Mouse (Mus musculus) forebrain, postnatal 0 days (tissue): ENCODE data around the gene Nkd1. TPM values are rescaled to one million over a fixed set of nuclear protein-coding genes. Genes with fewer than 3 reads are reported as not detected.

Experiments
- ATAC-seq: fragments of 200-750 bp; cut with Nextera tagmentation; 2 replicates; pipeline ENCODE4 v1.8.0; 2017; ENCODE audit warnings: mild to moderate bottlenecking, moderate library complexity
- DNase-seq: peaks from one replicate; pipeline ENCODE4 v3.0.0-alpha.2; 2015
- H3K27ac ChIP-seq: fragments of 300-500 bp; sonication (generic); 2 replicates; pipeline ENCODE4 v1.5.1; 2014; ENCODE audit warnings: low read depth, mild to moderate bottlenecking, antibody characterized with exemption, low read length, moderate library complexity, mixed read lengths
- H3K27me3 ChIP-seq: fragments of 300-500 bp; sonication (generic); 2 replicates; pipeline ENCODE4 v1.6.1; 2014; ENCODE audit warnings: mild to moderate bottlenecking, low read length, mixed read lengths; ENCODE audit not compliant: insufficient read depth
- H3K36me3 ChIP-seq: fragments of 300-500 bp; sonication (generic); 2 replicates; pipeline ENCODE4 v1.6.1; 2014; ENCODE audit warnings: mild to moderate bottlenecking, moderate library complexity; ENCODE audit not compliant: insufficient read depth
- H3K4me1 ChIP-seq: fragments of 300-500 bp; sonication (generic); 2 replicates; pipeline ENCODE4 v1.6.1; 2014; ENCODE audit warnings: antibody characterized with exemption; ENCODE audit not compliant: insufficient read depth
- H3K4me2 ChIP-seq: fragments of 300-500 bp; sonication (generic); 2 replicates; pipeline ENCODE4 v1.6.1; 2014; ENCODE audit warnings: low read depth, mild to moderate bottlenecking, moderate library complexity
- H3K4me3 ChIP-seq: fragments of 300-500 bp; sonication (generic); 2 replicates; pipeline ENCODE4 v1.5.1; 2014; ENCODE audit warnings: low read depth, low read length, mixed read lengths
- H3K9ac ChIP-seq: fragments of 300-500 bp; sonication (generic); 2 replicates; pipeline ENCODE4 v1.6.1; 2014; ENCODE audit warnings: mild to moderate bottlenecking
- H3K9me3 ChIP-seq: fragments of 300-500 bp; sonication (generic); 2 replicates; pipeline ENCODE4 v1.6.1; 2016; ENCODE audit warnings: low read length
- CTCF ChIP-seq: sonication (generic); IDR thresholded peaks from 2 replicates; pipeline ENCODE4 v1.5.1; 2016; ENCODE audit warnings: antibody characterized with exemption, control low read depth, low read depth
- WGBS: fragments of 180-500 bp; shearing (Covaris S2); extraction: QIAGEN DNeasy Blood & Tissue Kit; methylation state at CpG from one replicate; pipeline ENCODE4 v1.1.7; 2014; 5-methylcytosine and 5-hydroxymethylcytosine counted together
- polyA plus RNA-seq: library from polyadenylated mRNA; unstranded; fragments of >200 nt; fragmentation: Nextera tagmentation; extraction: Ambion mirVana; gene quantifications from 2 replicates; pipeline ENCODE4 v1.2.1, GENCODE M21; 2015
- total RNA-seq: library from RNA; depleted of rRNA; stranded (reverse); fragments of >200 nt; gene quantifications from 2 replicates; pipeline ENCODE4 v1.2.3, GENCODE M21; 2014; rRNA removed

The Nkd1 gene
- total RNA-seq (18.8 and 22.8 TPM in 2 replicates), polyA plus RNA-seq (30.5 and 33.6 TPM in 2 replicates)

GRCm38 (mm10) chr8:88520985-88521527 is at the start of gene Nkd1:
Gene Nkd1 (plus strand): TSS chr8:88521354.
- no peaks in the 10 kb centered on the region; the same call in none of the 2 replicates for H3K4me1 ChIP-seq
- H3K9ac ChIP-seq, result peak within 1 kb of the TSS; percentile 57
- H3K9me3 ChIP-seq, result no peaks in the 10 kb centered on the region
- no peaks in the 10 kb centered on the region for H3K36me3 ChIP-seq
- H3K4me3 ChIP-seq, result peak within 1 kb of the TSS; percentile 72
- peak; percentile 52 for TF ChIP-seq CTCF
- no peaks in the 10 kb centered on the region for H3K27me3 ChIP-seq
- H3K4me2 ChIP-seq, result peak within 1 kb of the TSS; percentile 99
- 1% methylated on average over 39 of the region's 67 CpGs for WGBS
- H3K27ac ChIP-seq, result no peak within 1 kb of the TSS; the same call in 1 of the 2 replicates
- peak; percentile 83 for DNase-seq
- peak; percentile 90 for ATAC-seq

- H3K27ac ChIP-seq, result no peak overlapping the region
- DNase-seq, result no peak
- no peak overlapping the region for H3K4me3 ChIP-seq
- no peak for ATAC-seq
- no peak for TF ChIP-seq CTCF
- H3K4me1 ChIP-seq, result no peaks in the 10 kb centered on the region
- no peaks in the 10 kb centered on the region for H3K36me3 ChIP-seq
- H3K9me3 ChIP-seq, result no peaks in the 10 kb centered on the region
- H3K9ac ChIP-seq, result no peak overlapping the region
- 41% methylated on average over 4 of the region's 4 CpGs for WGBS
- H3K4me2 ChIP-seq, result no peak overlapping the region
- H3K27me3 ChIP-seq, result no peaks in the 10 kb centered on the region
Measured at GRCm38 (mm10) chr8:88481290-88481689, 39.9 kb upstream of the Nkd1 start.

GRCm38 (mm10) chr8:88488391-88488829 is 32.7 kb upstream of the Nkd1 start:
- no peak for TF ChIP-seq CTCF
- WGBS, result 12% methylated on average over 5 of the region's 5 CpGs
- Histone ChIP-seq H3K9ac (no peak overlapping the region), H3K36me3 (no peaks in the 10 kb centered on the region), H3K4me3 (no peak overlapping the region), H3K4me2 (no peak overlapping the region), H3K9me3 (no peaks in the 10 kb centered on the region), H3K27ac (no peak overlapping the region), H3K27me3 (no peaks in the 10 kb centered on the region), H3K4me1 (no peaks in the 10 kb centered on the region)
- ATAC-seq (peak; percentile 16; the same call in 1 of the 2 replicates), DNase-seq (no peak)

- no peak for DNase-seq
- Histone ChIP-seq H3K9me3 (no peaks in the 10 kb centered on the region), H3K4me2 (no peak overlapping the region), H3K27me3 (no peaks in the 10 kb centered on the region), H3K4me3 (no peak overlapping the region), H3K9ac (no peak overlapping the region), H3K27ac (no peak overlapping the region), H3K36me3 (no peaks in the 10 kb centered on the region), H3K4me1 (peaks cover 7% of the 10 kb centered on the region; the same call in 1 of the 2 replicates)
- no peak for TF ChIP-seq CTCF
- 79% methylated on average over 2 of the region's 2 CpGs for WGBS
- no peak for ATAC-seq
Measured at GRCm38 (mm10) chr8:88494076-88494475, 27.1 kb upstream of the Nkd1 start.

GRCm38 (mm10) chr8:88495071-88495805 is 25.9 kb upstream of the Nkd1 start:
- no peaks in the 10 kb centered on the region for H3K9me3 ChIP-seq
- ATAC-seq (peak; percentile 89), DNase-seq (peak; percentile 67)
- no peaks in the 10 kb centered on the region for H3K27me3 ChIP-seq
- no peak for TF ChIP-seq CTCF
- no peaks in the 10 kb centered on the region for H3K36me3 ChIP-seq
- H3K4me1 ChIP-seq, result peaks cover 7% of the 10 kb centered on the region; the same call in 1 of the 2 replicates
- peak overlapping the region; percentile 15; the same call in 1 of the 2 replicates for H3K27ac ChIP-seq
- 5% methylated on average over 11 of the region's 11 CpGs for WGBS
- H3K4me2 ChIP-seq, result peak overlapping the region; percentile 41
- 0 out of 2 replicates have a peak overlapping the region, but pooled peaks have one; percentile 33 for H3K9ac ChIP-seq
- H3K4me3 ChIP-seq, result 0 out of 2 replicates have a peak overlapping the region, but pooled peaks have one; percentile 14

GRCm38 (mm10) chr8:88502143-88502542 is 19.0 kb upstream of the Nkd1 start:
- no peaks in the 10 kb centered on the region for H3K27me3 ChIP-seq

GRCm38 (mm10) chr8:88506981-88507380 is 14.2 kb upstream of the Nkd1 start:
- H3K36me3 ChIP-seq, result no peaks in the 10 kb centered on the region
- WGBS, result 87% methylated on average over 5 of the region's 5 CpGs

More at GRCm38 (mm10) chr8:88502143-88502542, 19.0 kb upstream of the Nkd1 start:
- ATAC-seq, result no peak
- no peak overlapping the region for H3K4me2 ChIP-seq
- H3K36me3 ChIP-seq, result no peaks in the 10 kb centered on the region
- no peaks in the 10 kb centered on the region for H3K4me1 ChIP-seq
- WGBS, result 66% methylated on average over 3 of the region's 3 CpGs
- DNase-seq, result no peak
- no peak for TF ChIP-seq CTCF
- H3K9ac ChIP-seq, result no peak overlapping the region
- H3K9me3 ChIP-seq, result no peaks in the 10 kb centered on the region
- no peak overlapping the region for H3K4me3 ChIP-seq
- H3K27ac ChIP-seq, result no peak overlapping the region

More at GRCm38 (mm10) chr8:88506981-88507380, 14.2 kb upstream of the Nkd1 start:
- ATAC-seq (no peak), DNase-seq (no peak)
- Histone ChIP-seq H3K27ac (no peak overlapping the region), H3K4me3 (no peak overlapping the region), H3K9ac (no peak overlapping the region), H3K4me2 (no peak overlapping the region), H3K4me1 (no peaks in the 10 kb centered on the region), H3K27me3 (no peaks in the 10 kb centered on the region; the same call in 1 of the 2 replicates), H3K9me3 (no peaks in the 10 kb centered on the region)
- no peak for TF ChIP-seq CTCF
